Mouse (Mus musculus) heart, embryonic 14.5 days (tissue): ENCODE data around the gene Vcam1. TPM values are rescaled to one million over a fixed set of nuclear protein-coding genes. Genes with fewer than 3 reads are reported as not detected.

Experiments used
- ATAC-seq: fragments of 200-750 bp; cut with Nextera tagmentation; 2 replicates; pipeline ENCODE4 v1.8.0; 2017; ENCODE audit warnings: low read depth, moderate TSS enrichment; ENCODE audit not compliant: insufficient number of reproducible peaks, insufficient read depth, low FRiP score
- H3K27ac ChIP-seq, 2 experiments: fragments of 200-500 bp in 1 of 2; fragments of 300-500 bp in 1 of 2; sonication (generic) in 1 of 2; replicated peaks in 1 of 2; 2 replicates each; pipeline ENCODE4 v1.5.1; 2012 to 2014; ENCODE audit warnings: low read depth in 2 of 2, low read length in 2 of 2, control low read depth in 1 of 2, mild to moderate bottlenecking in 1 of 2, mixed read lengths in 1 of 2; ENCODE audit not compliant: control insufficient read depth in 1 of 2, insufficient read depth in 1 of 2
- H3K27me3 ChIP-seq: fragments of 300-500 bp; sonication (generic); 2 replicates; pipeline ENCODE4 v1.6.1; 2014; ENCODE audit warnings: mild to moderate bottlenecking, low read length, control low read depth; ENCODE audit not compliant: control insufficient read depth, insufficient read depth
- H3K36me3 ChIP-seq: fragments of 300-500 bp; sonication (generic); 2 replicates; pipeline ENCODE4 v1.6.1; 2014; ENCODE audit warnings: mild to moderate bottlenecking, control low read depth, low read length, mixed read lengths; ENCODE audit not compliant: control insufficient read depth, insufficient read depth
- H3K4me1 ChIP-seq, 2 experiments: fragments of 200-500 bp in 1 of 2; fragments of 300-500 bp in 1 of 2; sonication (generic) in 1 of 2; 2 replicates each; pipeline ENCODE4 v1.6.1; 2012 to 2014; ENCODE audit warnings: low read length in 2 of 2, control low read depth in 1 of 2, mixed read lengths in 1 of 2; ENCODE audit not compliant: control insufficient read depth in 2 of 2, insufficient read depth in 2 of 2
- H3K4me2 ChIP-seq: fragments of 300-500 bp; sonication (generic); 2 replicates; pipeline ENCODE4 v1.6.1; 2014; ENCODE audit warnings: mild to moderate bottlenecking, low read length
- H3K4me3 ChIP-seq, 2 experiments: fragments of 200-500 bp in 1 of 2; fragments of 300-500 bp in 1 of 2; sonication (generic) in 1 of 2; 2 replicates each; pipeline ENCODE4 v1.5.1; 2012 to 2014; ENCODE audit warnings: low read length in 2 of 2, mild to moderate bottlenecking in 2 of 2, control low read depth in 1 of 2, low read depth in 1 of 2, moderate library complexity in 1 of 2; ENCODE audit not compliant: control insufficient read depth in 1 of 2, insufficient read depth in 1 of 2
- H3K9ac ChIP-seq: fragments of 300-500 bp; sonication (generic); 2 replicates; pipeline ENCODE4 v1.6.1; 2014; ENCODE audit warnings: mild to moderate bottlenecking, low read length
- H3K9me3 ChIP-seq: fragments of 300-500 bp; sonication (generic); 2 replicates; pipeline ENCODE4 v1.6.1; 2016; ENCODE audit warnings: low read length, control low read depth; ENCODE audit not compliant: control insufficient read depth
- WGBS: fragments of 180-500 bp; shearing (Covaris S2); extraction: QIAGEN DNeasy Blood & Tissue Kit; methylation state at CpG from one replicate; pipeline ENCODE4 v1.1.7; 2014; 5-methylcytosine and 5-hydroxymethylcytosine counted together
- polyA plus RNA-seq: library from polyadenylated mRNA; unstranded; fragments of >200 nt; fragmentation: Nextera tagmentation; extraction: Ambion mirVana; gene quantifications from 2 replicates; pipeline ENCODE4 v1.2.1, GENCODE M21; 2014

The Vcam1 gene
- polyA plus RNA-seq, 1 experiment from 2014 or later, result 75.8 TPM

- peak; percentile 82 for ATAC-seq
- peak overlapping the region; percentile 80 to 94 for H3K27ac ChIP-seq
Observed at GRCm38 (mm10) chr3:116126508-116127190, 2.8 kb downstream of the Vcam1 start.

GRCm38 (mm10) chr3:116126070-116126469 is 3.4 kb downstream of the Vcam1 start:
- ATAC-seq, result no peak
- peak overlapping the region; percentile 74; the same call in 1 of the 2 replicates for H3K9ac ChIP-seq
- H3K27ac ChIP-seq, result peak overlapping the region; percentile 80 to 85
- no peaks in the 10 kb centered on the region for H3K27me3 ChIP-seq
- peak overlapping the region in 1 of 2 experiments; percentile 45; a peak in 3 of 4 replicates for H3K4me3 ChIP-seq
- H3K4me1 ChIP-seq, result peaks cover 5 to 11% of the 10 kb centered on the region in 2 experiments
- H3K4me2 ChIP-seq, result peak overlapping the region; percentile 66
- WGBS, result 26% methylated on average over 4 of the region's 4 CpGs
- no peaks in the 10 kb centered on the region for H3K9me3 ChIP-seq
- peaks cover 38% of the 10 kb centered on the region for H3K36me3 ChIP-seq

More at GRCm38 (mm10) chr3:116126508-116127190, 2.8 kb downstream of the Vcam1 start:
- Histone ChIP-seq H3K27me3 (no peaks in the 10 kb centered on the region), H3K4me1 (peaks cover 5 to 9% of the 10 kb centered on the region in 2 experiments), H3K4me3 (peak overlapping the region; percentile 24 to 45), H3K4me2 (peak overlapping the region; percentile 66), H3K36me3 (peaks cover 33% of the 10 kb centered on the region), H3K9ac (peak overlapping the region; percentile 74), H3K9me3 (no peaks in the 10 kb centered on the region)
- 22% methylated on average over 7 of the region's 7 CpGs for WGBS

DNA sequence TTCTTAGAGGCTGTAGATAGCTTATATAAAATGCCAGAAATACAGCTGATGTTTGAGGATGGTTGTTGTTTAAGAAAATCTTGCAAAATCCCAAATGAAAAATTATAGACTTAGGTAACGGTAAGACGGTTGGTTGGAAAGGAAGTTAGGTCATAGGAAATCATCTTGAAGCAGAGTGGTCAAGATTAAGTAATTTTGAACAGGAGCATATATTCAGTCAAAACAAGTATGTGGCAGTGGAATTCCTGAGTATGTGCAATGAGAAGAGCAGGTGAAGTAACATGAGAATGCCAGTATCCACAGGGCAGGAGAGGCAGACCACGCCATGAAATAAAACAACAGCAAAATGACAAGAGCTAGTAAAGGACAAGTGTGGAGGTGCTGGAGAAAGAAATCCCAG is 5.7 kb downstream of the Vcam1 start:
- Histone ChIP-seq H3K9ac (no peak overlapping the region), H3K36me3 (peaks cover 52% of the 10 kb centered on the region), H3K4me3 (no peak overlapping the region), H3K4me1 (peaks cover 8 to 12% of the 10 kb centered on the region in 2 experiments), H3K4me2 (no peak overlapping the region), H3K27ac (no peak overlapping the region), H3K27me3 (no peaks in the 10 kb centered on the region), H3K9me3 (no peaks in the 10 kb centered on the region)
- WGBS, result 89% methylated on average over 3 of the region's 3 CpGs
- ATAC-seq, result no peak

DNA sequence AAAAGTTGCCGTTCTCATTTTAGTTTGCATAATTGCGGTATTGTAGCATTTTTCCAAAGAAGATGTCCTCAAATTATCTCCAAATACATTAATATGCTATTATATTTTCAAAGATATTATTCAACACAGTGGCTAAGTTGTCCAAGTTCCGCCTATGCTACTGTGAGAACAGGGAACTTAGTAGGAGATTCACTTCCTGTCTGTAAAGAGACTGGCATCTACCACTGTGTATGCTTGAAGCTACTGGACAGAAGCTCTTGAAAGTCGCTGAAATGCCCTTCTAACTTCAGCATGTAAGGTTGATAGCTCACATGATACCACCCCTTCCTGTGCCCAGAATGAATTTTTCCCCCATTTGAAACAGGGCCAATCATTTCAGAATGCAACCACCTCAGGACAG is 6.8 kb downstream of the Vcam1 start:
- Histone ChIP-seq H3K9ac (no peak overlapping the region), H3K4me2 (no peak overlapping the region), H3K27ac (no peak overlapping the region), H3K36me3 (peaks cover 58% of the 10 kb centered on the region), H3K4me1 (peaks cover 8 to 12% of the 10 kb centered on the region in 2 experiments), H3K27me3 (no peaks in the 10 kb centered on the region), H3K9me3 (no peaks in the 10 kb centered on the region), H3K4me3 (no peak overlapping the region)
- ATAC-seq, result no peak
- WGBS, result 76% methylated on average over 4 of the region's 4 CpGs

DNA sequence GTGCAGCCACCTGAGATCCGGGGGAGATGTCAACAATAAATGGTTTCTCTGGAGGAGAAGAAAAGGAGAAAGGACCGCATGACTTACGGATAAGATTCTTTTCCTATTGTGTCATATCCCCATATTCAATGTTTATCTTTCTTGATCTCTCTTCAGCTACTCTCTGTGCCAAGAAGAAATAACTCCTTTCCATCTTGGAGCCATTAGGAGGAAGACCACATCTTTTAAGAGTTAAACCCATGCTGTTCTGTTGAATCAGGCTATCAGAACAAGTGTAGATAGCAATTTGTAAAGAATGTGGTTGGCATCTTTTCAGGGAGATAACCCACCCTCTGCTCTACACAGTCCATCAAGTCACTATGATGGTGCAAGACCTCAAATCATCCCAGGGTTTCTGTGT is 8.5 kb downstream of the Vcam1 start:
- Histone ChIP-seq H3K27ac (no peak overlapping the region), H3K4me3 (no peak overlapping the region), H3K36me3 (peaks cover 75% of the 10 kb centered on the region), H3K9me3 (no peaks in the 10 kb centered on the region), H3K4me2 (no peak overlapping the region), H3K9ac (no peak overlapping the region), H3K27me3 (no peaks in the 10 kb centered on the region), H3K4me1 (peaks cover 4 to 7% of the 10 kb centered on the region in 2 experiments; a peak in 3 of 4 replicates)
- no peak for ATAC-seq
- 72% methylated on average over 3 of the region's 3 CpGs for WGBS

DNA sequence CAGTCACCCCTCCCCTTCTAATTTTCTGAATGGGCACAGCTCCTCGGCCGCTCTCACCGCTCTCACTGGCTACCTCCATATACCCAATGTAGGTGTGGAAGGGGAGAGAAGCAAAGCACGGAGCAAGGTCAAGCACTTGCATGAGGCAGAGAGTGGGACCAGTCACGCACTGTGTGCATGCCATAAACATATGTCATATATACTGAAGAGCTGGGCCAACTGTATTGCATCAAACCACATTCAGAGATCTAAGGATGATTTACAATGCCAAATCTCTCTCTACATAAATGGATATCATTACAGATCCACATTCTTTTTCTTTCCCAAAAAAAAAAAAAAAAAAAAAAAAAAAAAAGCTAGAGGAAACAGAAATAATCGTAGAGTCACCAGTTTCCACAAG is 9.1 kb downstream of the Vcam1 start:
- Histone ChIP-seq H3K4me2 (no peak overlapping the region), H3K4me3 (no peak overlapping the region), H3K9me3 (no peaks in the 10 kb centered on the region), H3K4me1 (peaks cover 2 to 6% of the 10 kb centered on the region in 2 experiments; a peak in 2 of 4 replicates), H3K9ac (no peak overlapping the region), H3K36me3 (peaks cover 81% of the 10 kb centered on the region), H3K27me3 (no peaks in the 10 kb centered on the region), H3K27ac (no peak overlapping the region)
- no peak for ATAC-seq
- WGBS, result 90% methylated on average over 6 of the region's 6 CpGs

DNA sequence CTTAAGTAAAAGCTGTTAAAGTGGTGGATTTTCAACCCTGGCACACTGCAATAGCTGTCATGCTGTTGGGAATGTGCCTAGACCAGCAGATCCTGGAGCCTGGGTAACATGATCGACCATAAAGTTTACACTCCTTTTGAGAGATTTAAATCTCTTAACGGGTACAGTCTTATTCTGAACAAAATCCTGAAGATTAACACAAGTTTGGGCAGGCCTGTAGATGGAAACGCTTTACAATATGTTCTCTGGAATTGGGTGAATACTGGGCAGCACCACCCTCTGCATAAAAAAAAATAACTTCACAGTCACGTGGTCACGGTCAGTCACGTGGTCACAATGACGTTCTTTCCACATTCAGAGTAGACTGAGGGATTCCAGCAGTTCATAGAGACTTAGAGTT is 10.3 kb downstream of the Vcam1 start:
- Histone ChIP-seq H3K27me3 (no peaks in the 10 kb centered on the region), H3K4me1 (peaks cover 7 to 16% of the 10 kb centered on the region in 2 experiments), H3K4me2 (no peak overlapping the region), H3K4me3 (no peak overlapping the region), H3K36me3 (peaks cover 85% of the 10 kb centered on the region), H3K9ac (no peak overlapping the region), H3K9me3 (no peaks in the 10 kb centered on the region), H3K27ac (no peak overlapping the region)
- ATAC-seq, result no peak
- 81% methylated on average over 7 of the region's 7 CpGs for WGBS

DNA sequence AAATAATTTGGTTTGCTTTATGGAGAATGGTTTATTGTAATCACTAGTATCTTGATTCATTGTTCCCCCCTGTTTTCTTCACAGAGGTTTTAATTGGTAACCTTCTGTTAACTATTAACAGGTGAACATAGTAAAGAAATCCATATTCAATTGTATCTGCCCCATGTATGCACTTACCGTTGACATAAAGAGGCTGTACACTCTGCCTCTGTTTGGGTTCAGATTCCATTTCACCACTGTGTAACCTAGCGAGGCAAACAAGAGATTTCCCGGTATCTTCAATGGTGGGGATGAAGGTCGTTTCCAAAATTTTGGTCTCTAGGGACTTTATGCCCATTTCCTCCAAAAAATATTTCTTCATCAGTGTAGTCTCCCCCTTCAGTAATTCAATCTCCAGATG is 12.4 kb downstream of the Vcam1 start:
- H3K4me1 ChIP-seq, result peaks cover 7 to 18% of the 10 kb centered on the region in 2 experiments
- peaks cover 76% of the 10 kb centered on the region for H3K36me3 ChIP-seq
- H3K4me3 ChIP-seq, result no peak overlapping the region
- no peak overlapping the region for H3K9ac ChIP-seq
- H3K4me2 ChIP-seq, result no peak overlapping the region
- WGBS, result 86% methylated on average over 4 of the region's 4 CpGs
- H3K9me3 ChIP-seq, result no peaks in the 10 kb centered on the region
- no peaks in the 10 kb centered on the region for H3K27me3 ChIP-seq
- no peak overlapping the region for H3K27ac ChIP-seq
- ATAC-seq, result no peak
